Mouse (Mus musculus) cortical plate, adult 2 months (tissue): ENCODE measurements around the gene Srr.

ENCODE experiments used
- CTCF ChIP-seq: fragments of 200-500 bp; IDR thresholded peaks from 2 replicates; pipeline ENCODE4 v1.5.1; 2011; ENCODE audit warnings: mild to moderate bottlenecking, control low read depth, low read length; ENCODE audit not compliant: insufficient read depth; ENCODE audit errors: extremely low read depth
- POLR2A ChIP-seq: fragments of 200-500 bp; IDR thresholded peaks from 2 replicates; pipeline ENCODE4 v1.6.1; 2011; ENCODE audit warnings: mild to moderate bottlenecking, low read length, control low read depth; ENCODE audit not compliant: insufficient read depth; ENCODE audit errors: extremely low read depth

GRCm38 (mm10) chr11:74883098-74883497, 42.6 kb downstream of the Srr start:
- no peak for TF ChIP-seq CTCF
- no peak for TF ChIP-seq POLR2A
